Mouse (Mus musculus): ENCODE measurements around the gene Tmem147. TPM values are rescaled to one million over a fixed set of nuclear protein-coding genes. Genes with fewer than 3 reads are reported as not detected.

The Tmem147 gene
- total RNA-seq, 2 experiments from 2014 or later, result 116 to 132 TPM

Other genes starting within 250 kb of the Tmem147 start
- gene Prodh2, start 235.9 kb downstream of the Tmem147 start, total RNA-seq (2021), result not detected
- 100 to 1,000 TPM; 103 to 132 TPM for gene Arhgap33, start 194.5 kb downstream of the Tmem147 start, total RNA-seq (2021)
- 1 to 10 TPM; 3.4 to 4.3 TPM for gene Hspb6, start 177.4 kb downstream of the Tmem147 start, total RNA-seq (2021)
- 1 to 10 TPM; 3.5 to 3.6 TPM for gene Proser3, start 177.2 kb downstream of the Tmem147 start, total RNA-seq (2021)
- 10 to 100 TPM; 36.8 to 44.9 TPM for gene Lin37, start 169.7 kb downstream of the Tmem147 start, total RNA-seq (2021)
- gene U2af1l4, start 166.2 kb downstream of the Tmem147 start, total RNA-seq (2021), result 10 to 100 TPM; 69.8 to 72.5 TPM
- gene Gm49396, start 166.2 kb downstream of the Tmem147 start, total RNA-seq (2021), result 1 to 10 TPM; 6.8 to 8.8 TPM
- 10 to 100 TPM; 76.0 to 92.1 TPM for gene Psenen, start 165.9 kb downstream of the Tmem147 start, total RNA-seq (2021)
- gene Igflr1, start 164.1 kb downstream of the Tmem147 start, total RNA-seq (2021), result 1 to 10 TPM; 4.7 to 5.2 TPM
- gene Kmt2b, start 140.8 kb downstream of the Tmem147 start, total RNA-seq (2021), result 10 to 100 TPM; 39.1 to 57.1 TPM
- not detected for gene Zbtb32, start 130.6 kb downstream of the Tmem147 start, total RNA-seq (2021)
- gene Upk1a, start 116.7 kb downstream of the Tmem147 start, total RNA-seq (2021), result under 1 TPM in 1 of 2 experiments, not detected in 1; 0.20 TPM
- gene Cox6b1, start 103.4 kb downstream of the Tmem147 start, total RNA-seq (2021), result 100 to 1,000 TPM; 631 to 741 TPM
- not detected for gene Etv2, start 93.7 kb downstream of the Tmem147 start, total RNA-seq (2021)
- 10 to 100 TPM; 75.3 to 81.5 TPM for gene Rbm42, start 79.2 kb downstream of the Tmem147 start, total RNA-seq (2021)
- gene Haus5, start 64.5 kb downstream of the Tmem147 start, total RNA-seq (2021), result 1 to 10 TPM; 4.2 to 6.6 TPM
- not detected for gene Pmis2, start 57.9 kb downstream of the Tmem147 start, total RNA-seq (2021)
- not detected for gene 2200002J24Rik, start 30.6 kb downstream of the Tmem147 start, total RNA-seq (2021)
- gene Atp4a, start 17.3 kb downstream of the Tmem147 start, total RNA-seq (2021), result 1 to 10 TPM in 1 of 2 experiments, under 1 TPM in 1; 0.74 to 1.1 TPM
- gene Gapdhs, start 14.1 kb upstream of the Tmem147 start, total RNA-seq (2021), result not detected
- 1 to 10 TPM; 7.5 to 7.7 TPM for gene Sbsn, start 21.9 kb upstream of the Tmem147 start, total RNA-seq (2021)
- gene Dmkn, start 34.2 kb upstream of the Tmem147 start, total RNA-seq (2021), result 1 to 10 TPM in 1 of 2 experiments, under 1 TPM in 1; 0.66 to 1.3 TPM
- not detected for gene Krtdap, start 58.4 kb upstream of the Tmem147 start, total RNA-seq (2021)
- not detected for gene Ffar2, start 94.2 kb upstream of the Tmem147 start, total RNA-seq (2021)
- gene Ffar3, start 126.6 kb upstream of the Tmem147 start, total RNA-seq (2021), result not detected
- gene Ffar1, start 132.0 kb upstream of the Tmem147 start, total RNA-seq (2021), result not detected
- not detected for gene Cd22, start 150.8 kb upstream of the Tmem147 start, total RNA-seq (2021)
- gene Mag, start 185.3 kb upstream of the Tmem147 start, total RNA-seq (2021), result 100 to 1,000 TPM; 319 to 342 TPM
- gene Hamp2, start 195.1 kb upstream of the Tmem147 start, total RNA-seq (2021), result not detected
- gene Hamp, start 214.5 kb upstream of the Tmem147 start, total RNA-seq (2021), result not detected
- gene Usf2, start 227.3 kb upstream of the Tmem147 start, total RNA-seq (2021), result 100 to 1,000 TPM; 124 to 126 TPM
- gene Lsr, start 243.9 kb upstream of the Tmem147 start, total RNA-seq (2021), result 1 to 10 TPM; 6.3 to 8.4 TPM
- under 1 TPM; 0.22 to 0.45 TPM for gene Fam187b, start 244.2 kb upstream of the Tmem147 start, total RNA-seq (2021)

Measured in layer of hippocampus, postnatal 25 days (tissue).